In genomic region chr14:44009686-44010085, GRCm38 (mm10) we compare ENCODE assay signal across 23 mouse cellular contexts. TPM values are rescaled to one million over a fixed set of nuclear protein-coding genes. Genes with fewer than 3 reads are reported as not detected.
DNase-seq lines count a peak whose midpoint lies in the region; ATAC-seq lines count a peak whose summit lies in the region.
"Not testable (repeated sequence)": the region's sequence is repeated elsewhere in the genome, so short reads cannot be mapped to it uniquely, and the experiment has no call there.
"Had no signal": no experiment of that assay in that cellular context is flagged by ENCODE, and none has a peak within 500 bp of the region (broad histone marks: within the 10 kb centered on the region; RNA-seq: fewer than 3 reads in every experiment).

No protein-coding gene starts in this region.

- H3K27me3 ChIP-seq in embryonic facial prominence, embryonic 14.5 days (replicated peaks; ENCODE audit: control insufficient read depth, insufficient read depth, low read length): not testable (repeated sequence)

- not testable (repeated sequence) for H3K4me2 ChIP-seq in embryonic facial prominence, embryonic 14.5 days (ENCODE audit: low read depth, low read length)

- peak; percentile 81 for ATAC-seq in common myeloid progenitor, adult 5-6 weeks (replicated peaks; ENCODE audit: low read depth, poor library complexity, severe bottlenecking)
- peak; percentile 37; the same call in 1 of the 2 replicates for ATAC-seq in embryonic facial prominence, embryonic 14.5 days (ENCODE audit: low read depth)
- peak; percentile 83 for ATAC-seq in granulocyte monocyte progenitor cell, adult 5-6 weeks (replicated peaks; ENCODE audit: poor library complexity, severe bottlenecking)
- peak; percentile 72 to 80 for ATAC-seq in hematopoietic stem cell, adult 5-6 weeks (replicated peaks in 1 of 2; ENCODE audit: insufficient read depth in 1 of 2, low FRiP score in 2 of 2, low TSS enrichment in 1 of 2, low read depth in 1 of 2, poor library complexity in 2 of 2, severe bottlenecking in 2 of 2)
- ATAC-seq in megakaryocyte, adult 5-6 weeks (ENCODE audit: poor library complexity, severe bottlenecking): peak; percentile 77
- peak; percentile 78 for ATAC-seq in megakaryocyte progenitor cell, adult 5-6 weeks (replicated peaks; ENCODE audit: poor library complexity)

- DNase-seq in embryonic facial prominence, embryonic 14.5 days (ENCODE audit: low spot score): not testable (repeated sequence)

- H3K4me3 ChIP-seq in embryonic facial prominence, embryonic 14.5 days (ENCODE audit: low read depth, low read length): not testable (repeated sequence)

- H3K9ac ChIP-seq in embryonic facial prominence, embryonic 14.5 days (ENCODE audit: low read depth, low read length): not testable (repeated sequence)

- H3K4me1 ChIP-seq in embryonic facial prominence, embryonic 14.5 days (ENCODE audit: control insufficient read depth, insufficient read depth, low read length): not testable (repeated sequence)

- H3K36me3 ChIP-seq in embryonic facial prominence, embryonic 14.5 days (ENCODE audit: control insufficient read depth, insufficient read depth, low read length): not testable (repeated sequence)

- H3K27ac ChIP-seq in embryonic facial prominence, embryonic 14.5 days (replicated peaks; ENCODE audit: low read depth, low read length): not testable (repeated sequence)

- 21% methylated on average over 2 of the region's 2 CpGs for WGBS in embryonic facial prominence, embryonic 14.5 days

- not testable (repeated sequence) for H3K9me3 ChIP-seq in embryonic facial prominence, embryonic 14.5 days (ENCODE audit: control insufficient read depth, low read length)

RNA-seq across cellular contexts. Expression of gene Ang6, which starts 7.6 kb away (rescaled TPM):
- total RNA-seq in common myeloid progenitor, adult 5-6 weeks (2017): not detected in 2 replicates
- polyA plus RNA-seq in embryonic facial prominence, embryonic 14.5 days (2014; fragmentation: Nextera tagmentation; extraction: Ambion mirVana): not detected in 2 replicates
- total RNA-seq in granulocyte monocyte progenitor cell, adult 5-6 weeks (2014; fragmentation: Nextera tagmentation): not detected in 2 replicates
- total RNA-seq in granulocyte monocyte progenitor cell, adult 5-6 weeks (2017): not detected in 2 replicates
- not detected in 2 replicates for total RNA-seq in hematopoietic stem cell, adult 5-6 weeks (2017)
- total RNA-seq in megakaryocyte, adult 5-6 weeks (2015): not detected in 2 replicates
- not detected in 2 replicates for total RNA-seq in megakaryocyte, adult 5-6 weeks (2017)
- not detected in 2 replicates for total RNA-seq in megakaryocyte progenitor cell, adult 5-6 weeks (2015)
- not detected in 2 replicates for total RNA-seq in megakaryocyte progenitor cell, adult 5-6 weeks (2017)
- total RNA-seq: adrenal gland, adult 18-20 months; adrenal gland, adult 2 months; adrenal gland, adult 8-10 months; adrenal gland, postnatal 10 days; adrenal gland, postnatal 14 days; adrenal gland, postnatal 25 days; adrenal gland, postnatal 36 days; adrenal gland, postnatal 4 days; CH12.LX; ES-E14; MEL had no signal
- polyA plus RNA-seq: activated CD4-positive, CD25-positive, alpha-beta regulatory T cell, adult 4 months; adrenal gland, adult 2 months; brain, embryonic 14.5 days; C2C12; CD4-positive, CD25-positive, alpha-beta regulatory T cell, adult 4 months; G1E; Patski had no signal

RNA-seq across cellular contexts. Expression of gene Ang5, which starts 52.8 kb away (rescaled TPM):
- not detected in 2 replicates for total RNA-seq in common myeloid progenitor, adult 5-6 weeks (2017)
- not detected in 2 replicates for polyA plus RNA-seq in embryonic facial prominence, embryonic 14.5 days (2014; fragmentation: Nextera tagmentation; extraction: Ambion mirVana)
- total RNA-seq in granulocyte monocyte progenitor cell, adult 5-6 weeks (2014; fragmentation: Nextera tagmentation): not detected in 2 replicates
- not detected in 2 replicates for total RNA-seq in granulocyte monocyte progenitor cell, adult 5-6 weeks (2017)
- total RNA-seq in hematopoietic stem cell, adult 5-6 weeks (2017): not detected in 2 replicates
- not detected in 2 replicates for total RNA-seq in megakaryocyte, adult 5-6 weeks (2015)
- total RNA-seq in megakaryocyte, adult 5-6 weeks (2017): not detected in 2 replicates
- not detected in 2 replicates for total RNA-seq in megakaryocyte progenitor cell, adult 5-6 weeks (2015)
- total RNA-seq in megakaryocyte progenitor cell, adult 5-6 weeks (2017): not detected in 2 replicates
- total RNA-seq: adrenal gland, adult 18-20 months; adrenal gland, adult 2 months; adrenal gland, adult 8-10 months; adrenal gland, postnatal 10 days; adrenal gland, postnatal 14 days; adrenal gland, postnatal 25 days; adrenal gland, postnatal 36 days; adrenal gland, postnatal 4 days; CH12.LX; ES-E14; G1E; MEL had no signal
- polyA plus RNA-seq: activated CD4-positive, CD25-positive, alpha-beta regulatory T cell, adult 4 months; adrenal gland, adult 2 months; brain, embryonic 14.5 days; C2C12; CD4-positive, CD25-positive, alpha-beta regulatory T cell, adult 4 months; G1E; Patski had no signal
